Mouse (Mus musculus) spleen, postnatal 10 days (tissue): ENCODE results near the gene Mybbp1a.
A peak's percentile ranks its signal among the peaks of the same experiment; 100 is the strongest.

Source experiments
- DNase-seq, 2 experiments: peaks; one replicate each; pipeline ENCODE4 v3.0.0; 2021 to 2022; ENCODE audit warnings: low spot score in 2 of 2

Mybbp1a gene

GRCm38 (mm10) chr11:72446311-72447105 is 5.4 kb downstream of the Mybbp1a start:
- peak; percentile 43 to 80 for DNase-seq

GRCm38 (mm10) chr11:72447475-72447874 is 6.3 kb downstream of the Mybbp1a start:
- DNase-seq, result peak in 1 of 2 experiments; percentile 27

- DNase-seq, result no peak
Measured at GRCm38 (mm10) chr11:72452140-72452665, 11.0 kb downstream of the Mybbp1a start.

GRCm38 (mm10) chr11:72453105-72453953 is 12.2 kb downstream of the Mybbp1a start:
- no peak for DNase-seq

- DNase-seq, result no peak
Measured at GRCm38 (mm10) chr11:72455694-72456093, 14.5 kb downstream of the Mybbp1a start.

GRCm38 (mm10) chr11:72457995-72458496 is 16.9 kb downstream of the Mybbp1a start:
- no peak for DNase-seq

- no peak for DNase-seq
Measured at GRCm38 (mm10) chr11:72458502-72458901, 17.3 kb downstream of the Mybbp1a start.

- no peak for DNase-seq
Measured at GRCm38 (mm10) chr11:72461500-72461981, 20.4 kb downstream of the Mybbp1a start.

DNA sequence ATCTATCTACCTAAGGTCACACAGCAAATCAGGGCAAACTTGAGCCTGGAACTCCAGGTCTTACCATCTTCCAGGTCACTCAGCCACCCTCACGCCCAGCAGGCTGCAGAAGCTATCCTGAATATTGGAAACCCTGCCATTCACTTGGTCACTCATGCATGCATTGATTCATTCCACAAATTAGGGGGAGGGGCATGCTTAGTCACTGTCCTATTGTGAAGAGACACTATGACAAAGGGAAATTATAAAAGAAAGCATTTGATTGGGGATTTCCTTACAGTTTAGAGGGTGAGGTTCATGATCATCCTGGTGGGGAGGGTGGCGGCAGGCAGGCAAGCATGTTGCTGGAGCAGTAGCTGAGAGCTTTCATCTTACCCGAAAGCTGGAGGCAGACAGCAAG is 23.7 kb downstream of the Mybbp1a start:
- no peak for DNase-seq

DNA sequence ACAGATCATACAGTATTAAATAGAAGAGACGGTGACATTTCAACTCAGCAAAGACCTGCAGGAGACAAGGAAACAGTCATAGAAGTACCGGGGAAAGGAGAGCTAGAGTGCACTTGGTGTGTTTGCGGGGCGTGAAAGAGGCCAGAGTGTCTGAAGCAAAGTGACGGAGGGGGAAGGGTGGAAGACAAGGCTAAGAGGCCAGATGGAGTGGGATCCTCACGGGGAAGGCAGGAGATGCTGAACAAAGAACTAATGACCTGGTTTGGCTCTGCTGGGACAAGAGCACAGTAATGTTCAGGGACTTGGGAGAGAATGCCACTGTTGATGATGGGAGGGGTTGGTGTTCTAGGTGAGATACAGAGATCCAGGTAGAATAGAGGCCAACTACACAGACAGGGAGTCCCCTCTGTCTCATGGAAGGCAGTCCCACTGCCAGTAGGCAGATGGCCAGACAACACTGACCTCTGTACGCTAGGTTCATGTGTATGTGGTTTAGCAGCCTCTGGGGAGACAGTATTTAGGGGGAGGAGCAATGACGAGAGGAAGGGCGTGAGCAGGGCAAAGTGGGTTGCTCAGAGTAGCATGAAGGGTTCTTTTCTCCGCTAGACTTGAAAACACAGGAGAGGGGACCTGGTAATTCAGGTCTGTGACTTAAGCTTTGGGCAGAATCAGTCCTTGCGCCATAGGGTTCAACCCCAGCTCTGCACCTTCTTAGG is 25.0 kb downstream of the Mybbp1a start:
- DNase-seq, result peak in 1 of 2 experiments; percentile 63

GRCm38 (mm10) chr11:72466694-72467507 is 25.7 kb downstream of the Mybbp1a start:
- peak in 1 of 2 experiments; percentile 48 for DNase-seq

DNA sequence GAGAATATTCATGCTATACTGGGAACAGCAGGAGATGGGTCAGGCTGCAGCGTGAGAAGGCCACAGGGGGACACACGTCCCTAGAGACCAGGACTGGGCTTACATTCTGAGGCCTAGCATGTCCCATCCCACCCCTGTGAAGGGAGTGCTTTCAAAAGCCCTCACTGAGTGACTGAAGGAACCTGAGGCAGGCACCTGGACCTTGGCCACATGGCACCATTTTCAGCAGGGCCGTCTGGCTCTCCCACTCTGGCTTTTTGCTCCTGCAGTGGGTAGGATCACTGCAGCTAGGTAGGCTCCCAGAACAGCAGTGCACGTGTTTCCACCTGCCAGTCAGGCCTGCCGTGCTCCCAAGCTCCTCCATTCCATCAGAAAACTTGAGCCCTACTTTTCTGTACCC is 27.4 kb downstream of the Mybbp1a start:
- peak in 1 of 2 experiments; percentile 13 for DNase-seq

- DNase-seq, result peak in 1 of 2 experiments; percentile 53
Measured at GRCm38 (mm10) chr11:72469217-72469616, 28.1 kb downstream of the Mybbp1a start.

DNA sequence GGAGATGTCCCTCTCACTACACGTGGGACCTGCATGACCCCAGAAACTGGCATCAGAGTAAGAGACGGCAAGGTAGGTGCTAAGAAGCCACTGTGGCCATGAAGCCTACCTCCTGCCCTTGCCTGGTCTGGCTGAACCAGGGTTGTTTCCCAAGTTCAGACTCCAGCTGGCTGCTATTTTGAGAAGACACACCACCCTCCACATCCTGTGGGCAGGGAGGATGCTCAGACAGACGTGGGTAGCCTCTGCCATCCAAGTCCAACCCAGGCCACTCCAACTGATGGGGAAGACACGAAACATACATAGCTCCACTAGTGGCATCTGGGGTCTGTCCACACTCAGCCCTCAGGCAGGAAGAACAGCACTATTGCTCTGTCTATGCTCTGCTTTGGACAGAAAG is 28.8 kb downstream of the Mybbp1a start:
- DNase-seq, result no peak

DNA sequence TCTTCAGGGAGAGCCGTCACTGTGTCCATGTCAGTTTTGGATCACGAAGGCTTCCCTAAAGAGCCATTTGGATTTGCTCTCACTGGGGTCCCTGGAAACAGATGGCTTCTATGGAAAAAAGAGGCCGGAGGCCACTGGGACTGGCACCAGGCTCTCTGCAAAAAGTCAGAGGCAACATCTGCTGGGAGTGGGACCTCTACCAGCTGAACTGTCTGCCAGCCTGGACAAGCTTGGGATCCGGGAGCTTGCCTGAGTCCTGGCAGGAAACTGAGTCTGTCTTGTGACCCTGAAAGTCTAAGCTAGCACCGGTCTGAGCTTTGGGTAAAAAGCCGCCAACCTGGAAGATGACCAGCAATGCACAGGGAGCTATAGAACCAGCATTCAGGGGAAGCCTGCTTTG is 30.2 kb downstream of the Mybbp1a start:
- DNase-seq, result no peak

DNA sequence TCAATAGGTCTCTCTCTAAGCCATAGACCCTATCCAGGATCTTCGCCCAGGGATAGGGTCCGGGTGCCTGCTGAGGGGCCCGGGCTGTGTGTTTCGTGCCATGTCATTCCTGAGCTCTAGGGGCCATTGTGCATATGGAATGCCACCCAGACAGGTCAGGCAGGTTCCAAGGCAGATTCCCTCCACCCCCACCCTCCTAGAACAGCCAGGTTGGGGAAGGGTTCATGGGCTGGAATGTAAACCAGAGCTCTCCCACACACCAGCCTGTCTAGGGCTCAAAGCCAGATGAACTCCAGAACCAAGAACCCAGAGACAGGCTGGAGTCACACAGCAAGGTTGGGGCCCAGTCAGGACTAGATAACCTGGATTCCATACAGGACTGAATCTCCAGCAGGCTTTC is 32.4 kb downstream of the Mybbp1a start:
- no peak for DNase-seq

DNA sequence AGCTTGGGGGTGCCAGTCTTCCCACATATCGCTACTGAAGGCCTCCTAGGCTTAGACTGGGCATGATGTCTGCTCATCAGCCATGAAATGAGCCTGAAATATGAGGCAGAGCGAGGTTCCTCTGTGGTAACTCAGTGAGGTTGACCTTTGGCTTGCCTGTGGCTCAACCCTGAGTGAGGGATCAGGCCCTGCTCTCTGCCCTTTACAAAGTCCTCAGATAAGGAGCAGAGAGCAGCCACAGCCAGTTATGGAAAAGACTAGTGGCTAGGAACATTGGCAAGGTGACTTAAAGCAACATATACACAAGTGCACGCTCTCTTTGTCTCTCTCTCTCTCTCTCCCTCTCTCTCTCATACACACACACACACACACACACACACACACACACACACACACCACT is 33.8 kb downstream of the Mybbp1a start:
- DNase-seq, result no peak

GRCm38 (mm10) chr11:72475408-72475807 is 34.3 kb downstream of the Mybbp1a start:
- no peak for DNase-seq

GRCm38 (mm10) chr11:72476074-72476625 is 35.0 kb downstream of the Mybbp1a start:
- DNase-seq, result no peak

DNA sequence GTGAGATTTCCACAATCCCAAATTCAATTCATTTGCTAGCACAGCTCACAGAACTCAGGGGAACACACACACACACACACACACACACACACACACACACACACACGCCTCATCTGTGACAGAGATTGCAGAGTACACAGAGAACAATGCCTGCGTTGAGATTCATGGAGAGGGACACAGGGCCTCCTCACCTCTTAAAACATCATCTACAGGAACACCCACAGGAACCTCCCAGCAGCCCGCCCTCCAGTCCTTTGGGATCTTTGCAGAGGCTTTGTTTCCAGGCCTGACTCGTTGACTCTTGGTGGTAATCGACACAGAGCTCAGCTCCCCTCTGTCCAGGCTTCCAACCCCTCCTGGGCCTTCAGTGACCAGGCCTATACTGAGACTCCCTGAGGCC is 36.0 kb downstream of the Mybbp1a start:
- no peak for DNase-seq
